Mouse (Mus musculus) embryonic facial prominence, embryonic 11.5 days (tissue): Measurements from ENCODE around the gene Cd5. TPM values are rescaled to one million over a fixed set of nuclear protein-coding genes. Genes with fewer than 3 reads are reported as not detected.

Experiments
- ATAC-seq: fragments of 200-750 bp; cut with Nextera tagmentation; replicated peaks from 2 replicates; pipeline ENCODE4 v1.8.0; 2017; ENCODE audit warnings: low read depth; ENCODE audit not compliant: insufficient number of reproducible peaks, low FRiP score, low TSS enrichment
- DNase-seq: peaks from one replicate; pipeline ENCODE4 v3.0.0-alpha.2; 2015; ENCODE audit warnings: low spot score
- H3K27ac ChIP-seq: fragments of 300-500 bp; sonication (generic); replicated peaks from 2 replicates; pipeline ENCODE4 v1.5.1; 2014; ENCODE audit warnings: mild to moderate bottlenecking, low read depth, low read length, control low read depth
- H3K27me3 ChIP-seq: fragments of 300-500 bp; sonication (generic); 2 replicates; pipeline ENCODE4 v1.6.1; 2014; ENCODE audit warnings: mild to moderate bottlenecking, low read length, moderate library complexity, mixed read lengths; ENCODE audit not compliant: control insufficient read depth, insufficient read depth
- H3K36me3 ChIP-seq: fragments of 300-500 bp; sonication (generic); replicated peaks from 2 replicates; pipeline ENCODE4 v1.6.1; 2014; ENCODE audit warnings: low read depth, mild to moderate bottlenecking, low read length, moderate library complexity, mixed read lengths; ENCODE audit not compliant: control insufficient read depth, insufficient read depth
- H3K4me1 ChIP-seq: fragments of 300-500 bp; sonication (generic); 2 replicates; pipeline ENCODE4 v1.6.1; 2014; ENCODE audit warnings: low read length, mixed read lengths; ENCODE audit not compliant: control insufficient read depth, insufficient read depth
- H3K4me2 ChIP-seq: fragments of 300-500 bp; sonication (generic); 2 replicates; pipeline ENCODE4 v1.6.1; 2014; ENCODE audit warnings: low read depth, mild to moderate bottlenecking, control low read depth, low read length, moderate library complexity
- H3K4me3 ChIP-seq: fragments of 300-500 bp; sonication (generic); 2 replicates; pipeline ENCODE4 v1.5.1; 2014; ENCODE audit warnings: low read depth, low read length, control low read depth
- H3K9ac ChIP-seq: fragments of 300-500 bp; sonication (generic); replicated peaks from 2 replicates; pipeline ENCODE4 v1.6.1; 2014; ENCODE audit warnings: mild to moderate bottlenecking, control low read depth, low read length
- H3K9me3 ChIP-seq: fragments of 300-500 bp; sonication (generic); replicated peaks from 2 replicates; pipeline ENCODE4 v1.6.1; 2016; ENCODE audit warnings: mild to moderate bottlenecking, low read length, inconsistent platforms, mixed read lengths; ENCODE audit not compliant: control insufficient read depth
- WGBS: fragments of 180-500 bp; shearing (Covaris S2); extraction: QIAGEN DNeasy Blood & Tissue Kit; methylation state at CpG from one replicate; pipeline ENCODE4 v1.1.7; 2014; 5-methylcytosine and 5-hydroxymethylcytosine counted together
- polyA plus RNA-seq: library from polyadenylated mRNA; unstranded; fragments of >200 nt; fragmentation: Nextera tagmentation; extraction: Ambion mirVana; gene quantifications from 2 replicates; pipeline ENCODE4 v1.2.1, GENCODE M21; 2014

Cd5 gene
- polyA plus RNA-seq, 1 experiment from 2014 or later: 0.15 TPM

DNA sequence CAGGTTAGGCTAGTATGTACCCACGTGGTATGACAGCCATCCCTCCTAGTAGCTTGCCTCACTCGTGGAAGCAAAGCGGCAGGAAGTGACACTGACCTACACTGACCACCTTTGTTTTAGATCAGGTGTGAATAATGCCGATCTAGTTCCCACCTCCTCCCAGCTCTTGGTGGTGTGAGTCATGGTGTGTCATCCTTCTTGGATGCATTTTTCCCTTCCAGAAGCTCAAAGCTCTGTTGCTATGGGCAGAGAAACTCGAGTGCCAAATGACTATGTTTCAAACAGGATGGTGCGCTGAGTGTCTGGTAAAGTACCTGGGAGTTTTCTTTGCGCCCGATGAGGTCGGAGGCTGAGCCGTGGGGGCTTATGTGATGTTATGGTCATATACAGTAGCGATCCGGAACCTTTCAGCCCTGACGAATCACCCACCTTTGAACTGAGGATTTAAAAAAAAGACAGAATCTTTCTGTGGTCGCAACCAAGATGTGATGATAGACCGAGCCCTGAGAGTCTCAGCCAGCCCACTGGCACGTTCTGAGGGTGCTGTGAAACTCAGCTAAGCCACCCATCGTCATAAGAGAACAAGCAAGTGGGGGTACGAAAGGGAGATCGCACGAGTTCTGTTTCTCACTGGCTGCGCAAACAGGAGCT is 24.7 kb upstream of the Cd5 start:
- H3K4me2 ChIP-seq: no peak overlapping the region
- H3K27ac ChIP-seq: no peak overlapping the region
- no peak overlapping the region for H3K4me3 ChIP-seq
- 84% methylated on average over 21 of the region's 21 CpGs for WGBS
- DNase-seq (no peak), ATAC-seq (no peak)
- no peaks in the 10 kb centered on the region for H3K36me3 ChIP-seq
- no peaks in the 10 kb centered on the region for H3K9me3 ChIP-seq
- no peak overlapping the region for H3K9ac ChIP-seq
- H3K4me1 ChIP-seq: no peaks in the 10 kb centered on the region
- no peaks in the 10 kb centered on the region for H3K27me3 ChIP-seq

DNA sequence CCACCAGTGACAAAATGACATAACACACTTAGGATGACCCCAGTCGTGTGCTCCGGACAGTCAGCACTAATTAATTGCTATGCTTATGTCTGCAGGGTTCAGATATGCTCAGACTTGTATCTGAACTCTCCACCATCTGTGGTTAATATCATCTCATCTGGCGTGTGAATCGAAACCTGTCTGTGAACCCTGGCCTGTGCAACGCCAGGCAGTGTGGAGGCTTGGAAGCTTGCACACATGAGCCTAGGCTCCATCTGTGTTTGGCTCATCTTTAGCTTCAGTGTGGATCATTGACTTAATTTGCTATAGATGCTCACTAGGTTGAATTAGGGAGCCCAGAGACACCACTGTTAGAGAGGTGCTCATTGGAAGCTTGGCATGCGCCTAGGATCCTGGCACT is 23.7 kb upstream of the Cd5 start:
- Histone ChIP-seq H3K27ac (no peak overlapping the region), H3K9me3 (no peaks in the 10 kb centered on the region), H3K27me3 (no peaks in the 10 kb centered on the region), H3K4me3 (no peak overlapping the region), H3K9ac (no peak overlapping the region), H3K4me2 (no peak overlapping the region), H3K4me1 (no peaks in the 10 kb centered on the region), H3K36me3 (no peaks in the 10 kb centered on the region)
- no peak for ATAC-seq
- WGBS: 75% methylated on average over 6 of the region's 6 CpGs
- no peak for DNase-seq

DNA sequence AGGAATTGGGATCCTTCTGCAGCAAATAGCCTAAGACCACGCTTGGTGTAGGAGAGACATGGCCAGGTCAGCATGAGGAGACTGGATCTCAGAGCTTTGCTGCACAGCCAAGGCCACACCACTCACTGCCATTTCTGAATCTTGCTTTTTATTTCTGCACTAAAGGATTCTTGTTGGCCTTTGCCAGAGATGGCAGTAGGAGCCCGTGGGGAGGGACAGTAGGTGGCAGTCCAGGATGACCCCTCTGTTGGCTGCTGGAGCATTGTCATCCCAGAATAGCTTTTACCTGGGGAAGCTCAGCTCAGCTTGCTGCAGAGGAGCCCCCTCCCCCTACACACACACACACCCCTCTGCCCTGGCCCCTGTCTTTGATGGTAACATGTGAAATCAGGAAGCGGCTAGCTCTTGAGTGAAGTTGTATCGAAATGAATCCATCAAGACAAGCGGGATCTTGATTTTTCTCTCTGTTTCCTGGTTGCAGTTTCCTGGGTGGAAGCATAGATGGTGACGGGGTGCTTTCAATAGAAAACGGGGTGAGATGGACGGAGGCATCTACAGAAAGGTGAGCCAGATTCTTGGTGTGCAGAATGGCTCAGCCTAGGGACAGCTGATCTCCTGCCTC is 23.1 kb upstream of the Cd5 start:
- Histone ChIP-seq H3K4me2 (no peak overlapping the region), H3K4me3 (no peak overlapping the region), H3K9ac (no peak overlapping the region), H3K27ac (no peak overlapping the region), H3K36me3 (no peaks in the 10 kb centered on the region), H3K4me1 (no peaks in the 10 kb centered on the region), H3K27me3 (no peaks in the 10 kb centered on the region), H3K9me3 (no peaks in the 10 kb centered on the region)
- WGBS: 89% methylated on average over 8 of the region's 8 CpGs
- no peak for DNase-seq
- ATAC-seq: no peak

DNA sequence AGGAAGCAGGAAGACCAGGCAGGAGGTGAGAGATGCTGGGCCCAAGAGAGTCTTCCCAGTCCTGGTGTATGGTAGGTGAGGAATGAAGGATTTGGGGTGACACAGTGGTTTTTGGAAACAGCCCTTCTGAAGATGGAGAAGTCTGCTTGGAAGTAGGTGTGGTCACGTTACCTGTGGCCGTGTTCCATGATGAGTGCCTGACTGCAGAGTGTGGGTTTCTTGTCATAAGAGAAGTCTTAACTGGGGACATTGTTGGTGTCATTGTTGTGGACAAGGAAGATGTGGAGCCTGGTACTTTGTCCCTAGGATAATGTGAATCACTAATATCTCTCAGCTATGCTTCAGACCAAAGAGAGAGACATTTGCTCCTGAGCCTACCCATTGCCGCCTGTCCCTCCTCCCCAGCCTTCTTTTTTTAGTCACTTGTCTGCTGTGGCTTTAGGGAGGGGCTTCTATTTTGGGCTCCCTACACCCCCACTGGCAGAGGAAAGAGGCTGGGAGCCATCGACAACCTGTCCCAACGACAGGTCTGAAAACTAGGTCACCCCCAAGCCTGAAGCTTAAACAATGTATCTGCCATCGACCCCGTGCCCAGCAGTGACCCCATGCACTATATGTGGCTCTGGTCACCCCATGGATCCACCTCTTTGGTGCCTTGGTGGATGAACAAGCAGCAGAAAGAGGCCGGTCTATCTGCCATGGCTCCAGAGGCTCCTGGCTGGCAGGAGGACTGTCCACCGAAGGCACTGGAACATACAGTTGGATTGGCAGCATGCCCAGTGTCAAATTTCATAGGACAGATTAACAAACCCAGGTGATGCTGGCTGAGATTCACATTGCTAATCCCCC is 21.4 kb upstream of the Cd5 start:
- Histone ChIP-seq H3K4me2 (no peak overlapping the region), H3K4me3 (no peak overlapping the region), H3K27ac (no peak overlapping the region), H3K27me3 (no peaks in the 10 kb centered on the region), H3K9ac (no peak overlapping the region), H3K4me1 (no peaks in the 10 kb centered on the region), H3K9me3 (no peaks in the 10 kb centered on the region), H3K36me3 (no peaks in the 10 kb centered on the region)
- ATAC-seq (no peak), DNase-seq (no peak)
- WGBS: 91% methylated on average over 9 of the region's 9 CpGs

DNA sequence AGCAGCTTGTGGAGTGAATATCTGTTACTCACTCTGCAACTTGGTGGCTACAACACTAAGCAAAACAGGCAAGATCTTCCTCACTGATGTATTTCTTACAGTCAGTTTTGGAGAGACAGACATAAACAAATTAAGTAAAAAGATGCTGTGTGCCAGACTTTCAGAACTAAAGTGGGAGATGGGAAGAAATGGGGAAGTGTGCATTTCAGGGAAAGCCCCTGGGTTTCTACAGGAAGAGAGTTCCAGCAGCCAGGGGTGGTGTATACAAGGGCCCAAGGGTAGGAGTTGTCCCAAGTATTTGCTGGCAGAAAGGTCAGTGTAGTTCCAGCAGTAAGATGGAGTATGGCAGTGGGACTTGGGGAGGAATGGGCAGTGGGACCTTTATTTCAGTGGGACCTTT is 20.7 kb upstream of the Cd5 start:
- Histone ChIP-seq H3K9me3 (no peaks in the 10 kb centered on the region), H3K4me2 (no peak overlapping the region), H3K9ac (no peak overlapping the region), H3K4me3 (no peak overlapping the region), H3K36me3 (no peaks in the 10 kb centered on the region), H3K4me1 (no peaks in the 10 kb centered on the region), H3K27ac (no peak overlapping the region), H3K27me3 (no peaks in the 10 kb centered on the region)
- DNase-seq (no peak), ATAC-seq (no peak)

DNA sequence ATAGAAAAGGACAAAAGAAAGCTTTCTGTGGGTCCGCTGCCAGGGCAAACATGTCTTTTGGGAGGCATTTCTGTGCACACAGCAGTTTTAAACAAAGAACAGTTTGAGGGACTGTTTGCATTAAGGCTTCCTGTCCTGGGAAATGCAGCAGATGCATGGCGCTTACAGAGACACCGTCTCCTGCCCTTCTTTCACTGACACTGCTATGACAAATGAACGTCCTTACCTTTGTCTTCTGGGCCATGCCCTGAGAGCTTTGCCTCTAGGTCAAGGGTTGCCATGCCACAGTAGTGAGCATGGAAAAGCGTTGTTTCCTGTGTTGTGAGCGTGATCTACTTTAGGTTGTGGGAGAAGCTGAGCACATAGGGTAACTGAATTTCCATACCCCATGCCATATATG is 19.9 kb upstream of the Cd5 start:
- H3K4me2 ChIP-seq: no peak overlapping the region
- H3K4me1 ChIP-seq: no peaks in the 10 kb centered on the region
- no peak overlapping the region for H3K27ac ChIP-seq
- no peak overlapping the region for H3K4me3 ChIP-seq
- H3K27me3 ChIP-seq: no peaks in the 10 kb centered on the region
- ATAC-seq: no peak
- no peaks in the 10 kb centered on the region for H3K36me3 ChIP-seq
- 44% methylated on average over 6 of the region's 6 CpGs for WGBS
- H3K9ac ChIP-seq: no peak overlapping the region
- no peak for DNase-seq
- H3K9me3 ChIP-seq: no peaks in the 10 kb centered on the region

DNA sequence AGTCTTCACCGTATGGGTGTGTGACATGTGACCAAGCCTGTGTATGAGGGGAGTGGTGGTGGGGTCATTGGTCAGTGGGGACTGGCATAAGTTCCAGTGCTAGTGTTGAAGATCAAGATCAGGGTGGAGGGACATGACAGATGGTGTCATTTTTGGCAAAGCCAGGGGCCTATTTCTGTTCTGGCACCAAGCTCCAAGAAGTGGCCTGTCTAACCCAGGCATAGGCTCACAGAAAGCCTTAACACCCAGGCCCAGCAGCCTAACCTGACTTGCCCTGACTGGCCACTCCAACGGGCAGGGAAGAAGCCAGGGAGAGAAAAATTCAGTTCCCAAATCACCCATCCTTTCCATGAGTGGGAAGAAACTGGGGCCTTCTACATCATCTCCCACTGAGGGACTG is 18.7 kb upstream of the Cd5 start:
- DNase-seq: no peak
- Histone ChIP-seq H3K9me3 (no peaks in the 10 kb centered on the region), H3K36me3 (no peaks in the 10 kb centered on the region), H3K4me1 (no peaks in the 10 kb centered on the region), H3K27ac (no peak overlapping the region), H3K4me2 (no peak overlapping the region), H3K27me3 (no peaks in the 10 kb centered on the region), H3K9ac (no peak overlapping the region), H3K4me3 (no peak overlapping the region)
- no peak for ATAC-seq
- WGBS: 76% methylated on average over 2 of the region's 2 CpGs

DNA sequence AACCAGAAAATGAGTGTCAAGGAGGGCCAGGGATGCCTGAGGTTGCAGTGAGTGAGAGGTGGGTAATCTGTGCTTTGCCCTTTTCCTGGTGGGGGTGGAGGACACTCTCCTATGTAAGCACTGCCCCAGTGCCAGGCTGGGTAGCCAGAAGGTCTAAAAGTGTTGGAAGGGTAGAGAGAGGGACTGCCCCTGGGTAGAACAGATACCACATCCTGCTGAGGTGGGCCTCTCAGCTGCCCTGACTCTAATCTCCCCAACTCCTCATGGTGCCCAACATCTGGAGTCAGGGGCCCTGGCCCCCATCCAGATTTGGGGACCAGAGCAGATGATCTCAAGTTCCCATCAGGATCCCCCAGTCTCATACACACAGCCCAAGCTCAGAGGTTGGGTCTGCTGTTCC is 18.3 kb upstream of the Cd5 start:
- DNase-seq (no peak), ATAC-seq (no peak)
- no peak overlapping the region for H3K9ac ChIP-seq
- H3K9me3 ChIP-seq: no peaks in the 10 kb centered on the region
- H3K27me3 ChIP-seq: no peaks in the 10 kb centered on the region
- no peaks in the 10 kb centered on the region for H3K36me3 ChIP-seq
- H3K4me3 ChIP-seq: no peak overlapping the region
- H3K27ac ChIP-seq: no peak overlapping the region
- H3K4me2 ChIP-seq: no peak overlapping the region
- H3K4me1 ChIP-seq: no peaks in the 10 kb centered on the region
